Mouse (Mus musculus) adrenal gland, postnatal 4 days (tissue): ENCODE measurements around the gene Impdh2. TPM values are rescaled to one million over a fixed set of nuclear protein-coding genes. Genes with fewer than 3 reads are reported as not detected.

Experiments used
- DNase-seq, 2 experiments: peaks; one replicate each; pipeline ENCODE4 v3.0.0; 2021 to 2022; ENCODE audit warnings: low spot score in 2 of 2, mixed read lengths in 2 of 2
- total RNA-seq, 2 experiments: library from RNA; stranded (reverse); gene quantifications; 2 replicates each; pipeline ENCODE4 v1.2.3; 2021

Gene Impdh2
- total RNA-seq, 2 experiments from 2014 or later, result 105 to 106 TPM

DNA sequence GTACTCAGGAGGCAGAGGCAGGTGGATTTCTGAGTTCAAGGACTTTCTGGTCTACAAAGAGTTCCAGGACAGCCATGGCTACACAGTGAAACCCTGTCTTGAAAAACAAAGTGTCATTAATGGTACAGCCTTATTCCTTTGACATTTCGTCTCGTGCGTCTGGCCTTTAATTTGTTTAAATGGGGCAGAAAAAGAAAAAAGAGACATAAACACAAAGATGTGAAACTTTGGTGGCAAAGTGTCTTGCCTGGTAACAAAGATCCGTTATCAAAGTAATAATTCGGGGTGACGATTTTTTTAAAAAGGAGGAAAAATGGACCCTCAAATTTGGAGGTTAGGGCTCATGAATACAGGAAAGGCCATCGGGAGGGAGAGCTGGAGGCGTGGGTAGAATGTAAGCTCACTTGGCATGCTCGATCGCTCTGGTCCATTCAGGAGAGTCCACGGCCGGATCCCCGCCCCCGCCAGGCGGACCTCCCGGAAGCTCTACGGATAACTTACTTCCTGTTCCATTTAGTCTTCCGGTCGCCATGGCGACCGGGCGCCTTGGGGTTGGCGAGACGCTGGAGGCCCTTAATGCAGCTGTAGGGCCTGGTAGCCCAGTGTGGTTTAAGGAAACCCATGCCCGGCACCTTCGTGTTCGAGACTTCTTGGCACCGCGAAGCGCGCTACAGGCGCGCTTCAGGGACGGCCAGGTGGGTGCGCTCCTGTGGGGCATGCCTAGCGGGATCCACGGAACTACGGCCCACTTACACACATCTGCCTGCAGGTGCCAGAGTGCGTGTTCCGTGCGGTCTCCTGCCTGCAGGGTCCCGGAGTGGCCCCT is 9.5 kb downstream of the Impdh2 start, which contains the start of gene Dalrd3:
TSS of gene Dalrd3 (plus strand) at position 506 of the 826 bp plus-strand sequence.
- DNase-seq, result peak; percentile 76 to 80

DNA sequence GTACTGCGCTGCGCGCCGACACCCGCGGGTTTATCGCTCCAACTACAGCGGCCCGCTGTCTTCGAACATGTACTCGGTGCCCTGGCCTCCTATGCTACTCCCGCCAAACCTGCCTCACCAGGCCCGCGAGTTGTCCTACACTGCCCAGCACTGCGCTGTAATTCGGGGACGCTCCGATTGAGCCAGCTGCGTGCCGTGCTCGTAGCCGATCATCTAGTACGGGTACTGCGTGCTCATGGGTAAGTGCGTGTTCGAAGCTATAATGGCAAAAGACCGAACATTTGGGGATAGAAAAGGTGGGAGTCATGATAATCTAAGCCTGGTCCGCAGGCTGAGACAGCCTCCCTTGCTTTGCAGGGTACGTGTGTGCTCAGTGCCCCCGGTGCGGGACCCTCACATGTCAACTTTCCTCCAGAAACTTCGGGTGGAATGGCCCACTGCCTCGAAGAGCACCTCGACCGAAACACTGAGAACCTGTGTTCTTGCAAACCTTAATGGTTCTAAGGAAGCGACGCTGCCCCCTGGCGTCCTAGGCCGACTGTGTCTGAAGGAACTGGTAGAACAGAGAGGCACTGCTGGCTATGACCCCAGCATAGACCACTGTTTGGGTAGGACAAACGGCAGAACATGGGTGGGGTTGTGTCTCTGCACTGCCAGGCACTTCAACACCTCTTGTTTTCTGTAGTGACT is 10.3 kb downstream of the Impdh2 start:
- peak in 1 of 2 experiments; percentile 71 for DNase-seq

DNA sequence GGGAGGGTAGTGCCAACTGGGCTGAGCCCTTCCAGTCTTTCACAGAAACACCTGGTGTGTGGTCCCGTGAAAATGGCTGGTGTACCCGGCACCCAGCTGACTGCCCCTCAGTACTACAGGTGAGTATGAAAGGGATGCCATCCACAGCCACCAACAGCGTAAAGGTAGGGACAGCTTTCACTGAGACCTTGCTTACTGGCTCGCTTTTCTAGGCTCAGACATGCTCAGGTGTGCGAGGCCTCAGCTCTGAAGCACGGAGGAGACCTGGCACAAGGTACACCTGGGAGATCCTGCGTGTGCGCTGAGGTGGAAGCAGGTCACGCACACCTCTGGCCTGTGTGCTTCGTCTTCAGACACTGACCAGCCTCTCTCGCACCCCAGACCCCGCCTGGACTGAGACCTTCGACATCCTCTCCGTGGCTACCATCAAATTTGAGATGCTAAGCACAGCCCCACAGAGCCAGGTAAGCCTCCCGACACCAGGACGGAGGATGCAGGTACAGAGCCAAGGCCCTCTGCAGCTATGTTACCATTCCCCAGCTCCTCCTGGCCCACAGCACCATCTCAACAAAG is 11.4 kb downstream of the Impdh2 start:
- no peak for DNase-seq

DNA sequence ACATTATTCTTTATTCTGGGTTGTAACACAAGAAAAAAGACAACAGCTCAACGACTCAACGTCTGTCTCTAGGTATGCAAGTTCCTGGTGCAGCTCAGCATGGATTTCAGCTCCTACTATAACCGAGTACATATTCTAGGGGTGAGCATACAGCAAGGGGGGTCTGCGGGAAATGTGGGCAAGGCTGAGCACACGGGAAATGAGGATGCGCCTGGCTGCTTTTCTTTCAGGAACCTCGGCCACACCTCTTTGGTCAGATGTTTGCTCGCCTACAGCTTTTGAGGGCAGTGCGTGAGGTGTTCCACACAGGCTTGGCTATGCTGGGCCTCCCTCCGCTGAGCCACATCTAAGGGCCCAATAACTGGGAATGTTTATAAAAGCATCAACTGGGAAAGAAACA is 12.2 kb downstream of the Impdh2 start:
- no peak for DNase-seq

DNA sequence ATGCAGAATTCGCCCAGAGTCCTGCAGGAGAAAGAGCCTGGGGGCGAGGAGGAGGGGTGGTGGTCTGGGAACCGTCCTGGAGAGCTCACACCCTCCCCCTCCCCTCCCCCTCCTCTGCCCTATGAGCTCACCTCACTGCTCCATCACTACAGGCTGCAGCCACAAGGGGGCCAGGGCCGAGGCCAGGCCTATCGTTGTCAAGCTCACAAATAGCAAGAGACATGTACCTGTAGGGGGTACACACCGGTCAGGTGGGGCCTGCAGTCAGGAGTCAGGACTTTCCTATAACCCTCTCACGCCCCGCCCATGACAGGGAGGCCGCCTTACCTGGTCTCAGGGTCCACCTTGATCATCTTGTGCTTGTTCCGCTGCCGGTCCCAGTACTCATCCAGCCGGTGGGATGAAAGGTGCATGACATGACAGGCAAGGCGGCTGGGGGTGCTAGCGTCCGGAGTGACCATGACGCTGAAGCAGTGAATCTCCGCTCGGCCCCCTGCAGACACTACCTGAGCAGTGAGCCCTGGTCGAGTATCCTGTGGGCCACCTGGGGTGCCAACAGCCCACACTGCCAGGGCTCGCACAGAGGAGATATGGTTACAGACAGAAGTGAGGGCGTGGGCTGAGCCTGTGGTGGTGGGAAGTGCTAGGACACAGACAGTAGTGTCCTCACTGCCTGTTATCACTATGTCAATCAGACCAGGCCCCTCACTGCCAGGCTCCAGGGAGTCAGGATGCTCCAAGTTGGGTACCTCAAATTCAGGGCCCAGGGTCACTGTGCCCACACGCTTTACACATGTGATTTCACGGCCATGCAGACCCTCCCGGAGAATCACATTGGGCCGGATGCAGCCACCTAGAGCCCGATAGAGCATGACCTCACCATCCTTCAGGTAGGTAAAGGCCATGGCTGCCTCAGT is 13.9 kb downstream of the Impdh2 start:
- DNase-seq, result peak in 1 of 2 experiments; percentile 43

DNA sequence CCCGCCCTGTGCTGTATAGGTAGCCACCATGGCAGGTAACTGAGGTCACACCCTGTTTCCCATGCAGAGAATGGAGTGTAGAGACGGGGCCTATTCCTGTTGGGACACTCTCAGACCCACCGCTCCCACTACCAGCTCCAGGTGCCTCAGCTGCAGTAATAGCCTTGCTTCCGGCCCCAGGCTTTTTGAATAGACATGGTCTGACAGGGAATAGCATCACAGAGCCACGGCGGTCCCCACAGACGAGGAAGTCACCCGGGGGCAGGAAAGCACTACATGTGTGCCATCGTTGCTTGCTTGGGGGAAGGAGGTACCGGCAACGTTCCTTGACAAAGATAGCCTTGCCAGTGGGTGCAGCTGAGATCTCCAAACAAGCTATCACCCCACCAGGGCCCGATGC is 14.8 kb downstream of the Impdh2 start:
- DNase-seq, result no peak

DNA sequence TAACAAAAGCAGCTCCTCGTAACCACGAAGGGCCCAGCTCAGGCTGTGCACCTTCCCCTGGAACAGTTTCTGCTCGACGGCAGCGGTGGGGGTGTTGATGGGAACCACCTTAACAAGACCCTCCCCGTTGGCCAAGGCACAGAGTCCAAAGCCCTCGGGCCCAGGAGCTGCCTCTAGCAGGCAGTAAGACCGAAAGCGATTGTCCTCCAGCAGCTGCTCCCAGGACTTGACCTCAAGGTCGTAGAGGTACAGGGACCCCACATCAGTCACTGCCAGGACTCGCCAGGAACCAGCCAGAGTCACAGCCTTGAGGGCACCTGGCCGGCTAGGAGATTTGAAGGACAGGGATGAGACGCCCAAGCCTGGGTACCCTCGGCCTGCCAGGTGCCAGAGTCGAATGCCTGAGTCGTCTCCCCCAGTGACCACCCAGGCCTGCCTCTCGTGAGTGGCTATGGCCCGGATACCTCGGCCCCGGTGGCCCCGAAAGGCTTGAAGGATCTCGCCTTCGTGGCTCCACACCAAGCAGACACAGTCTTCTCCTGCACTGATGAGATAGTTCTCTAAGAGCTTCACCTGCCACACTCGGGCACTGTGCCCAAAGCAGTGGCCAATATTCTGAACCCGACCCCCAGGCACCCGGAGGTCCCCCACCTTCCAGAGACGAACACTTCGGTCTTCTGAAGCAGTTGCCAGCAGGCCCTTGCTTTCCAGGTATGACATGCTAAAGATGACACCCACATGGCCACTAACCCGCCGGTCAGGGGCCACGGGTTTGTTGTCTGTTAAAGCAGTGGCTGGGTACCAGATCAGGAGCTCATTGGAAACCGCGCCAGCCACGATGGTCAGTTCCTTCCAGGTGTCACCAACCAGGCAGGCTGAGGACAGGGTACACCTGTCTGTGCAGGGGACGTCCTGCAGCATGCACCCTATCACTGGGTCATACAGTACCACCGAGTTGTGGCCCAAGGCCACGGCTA is 15.5 kb downstream of the Impdh2 start:
- no peak for DNase-seq

DNA sequence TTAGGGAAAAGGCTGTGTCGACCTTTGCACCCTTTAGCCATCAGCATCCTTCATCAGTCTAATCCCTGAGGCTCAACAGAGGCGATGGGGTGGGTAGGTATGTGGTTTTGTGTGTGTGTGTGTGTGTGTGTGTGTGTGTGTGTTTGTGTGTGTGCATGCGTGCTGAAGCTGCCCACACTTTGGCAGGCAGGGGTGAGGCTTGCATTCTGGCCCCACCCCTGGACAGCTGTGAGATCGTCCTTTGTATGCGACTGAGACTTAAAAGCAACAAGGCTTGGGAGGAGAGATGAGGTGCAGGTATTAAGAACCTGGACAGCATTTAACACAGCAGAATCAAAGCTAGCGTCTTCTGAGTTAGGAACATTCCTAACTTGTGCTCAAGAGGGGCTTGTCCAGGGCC is 16.9 kb downstream of the Impdh2 start:
- no peak for DNase-seq

DNA sequence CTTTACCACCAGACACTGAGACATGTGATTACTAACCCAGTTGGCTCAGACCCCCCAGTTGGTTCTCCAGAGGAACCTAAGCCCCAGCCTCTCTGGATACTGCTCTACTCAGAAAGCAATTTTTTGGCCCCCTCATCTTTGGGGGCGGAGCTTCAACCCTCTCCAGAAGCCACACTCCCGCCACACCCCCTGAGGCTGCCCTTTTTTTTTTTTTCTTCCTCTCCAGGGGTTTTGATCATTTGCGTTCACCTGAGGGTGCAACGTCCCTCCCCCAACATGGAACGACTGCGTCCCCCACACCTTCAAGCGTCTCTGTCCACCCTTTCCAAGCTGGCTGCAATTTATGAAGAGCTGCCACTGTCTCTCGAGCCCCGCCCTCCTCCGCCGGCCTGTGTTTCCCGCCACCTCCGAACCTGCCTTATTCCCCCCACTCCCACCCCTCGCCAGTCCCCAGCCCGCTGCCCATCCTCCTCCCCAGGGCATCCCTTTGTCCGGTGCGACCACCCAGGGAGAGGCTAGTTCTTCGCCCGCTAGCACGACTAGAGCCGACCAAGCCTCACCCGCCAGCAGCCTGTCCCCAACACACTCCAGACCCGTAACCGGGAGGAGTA is 18.0 kb downstream of the Impdh2 start:
- peak in 1 of 2 experiments; percentile 24 for DNase-seq

DNA sequence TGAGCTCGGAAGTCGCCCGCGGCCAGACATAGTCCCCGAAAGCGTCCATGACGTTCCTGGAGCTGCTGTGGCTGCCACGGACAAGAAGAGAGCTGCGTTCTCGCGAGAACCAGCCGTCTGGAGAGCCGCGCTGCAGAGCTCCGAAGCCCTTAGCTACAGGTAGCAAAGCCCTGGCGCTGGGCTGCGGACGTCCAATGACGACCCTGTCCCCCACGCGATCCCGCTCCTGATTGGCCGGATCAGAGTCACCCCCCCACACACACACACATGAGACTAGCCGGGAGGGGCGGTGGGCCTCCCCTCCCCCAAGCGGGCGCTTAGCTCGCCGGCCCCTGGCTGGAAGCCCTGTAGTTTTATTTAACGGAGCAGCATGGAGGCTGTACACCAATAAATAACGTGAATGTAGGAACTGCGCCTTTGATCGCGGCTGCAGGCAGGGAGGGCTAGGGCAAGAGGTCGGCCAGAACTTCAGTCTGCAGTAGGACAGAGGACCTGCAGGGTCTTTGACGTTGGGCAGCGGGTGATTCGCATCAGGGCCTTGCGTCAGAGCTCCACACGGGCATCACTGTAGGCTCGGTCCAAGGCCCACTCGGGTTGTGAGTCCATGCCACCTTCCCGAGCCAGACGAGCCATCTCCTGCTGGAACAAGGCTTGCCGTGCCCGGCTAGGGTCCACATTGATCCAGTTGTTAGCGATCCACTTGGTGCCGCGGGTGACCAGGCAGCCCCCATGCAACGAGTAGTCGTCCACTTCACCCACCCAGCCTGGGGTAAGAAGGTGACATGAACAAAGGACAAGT is 18.7 kb downstream of the Impdh2 start, which contains the start of gene Wdr6:
TSS of gene Wdr6 (minus strand) at position 195 of the 799 bp plus-strand sequence.
- DNase-seq, result peak; percentile 85 to 87

DNA sequence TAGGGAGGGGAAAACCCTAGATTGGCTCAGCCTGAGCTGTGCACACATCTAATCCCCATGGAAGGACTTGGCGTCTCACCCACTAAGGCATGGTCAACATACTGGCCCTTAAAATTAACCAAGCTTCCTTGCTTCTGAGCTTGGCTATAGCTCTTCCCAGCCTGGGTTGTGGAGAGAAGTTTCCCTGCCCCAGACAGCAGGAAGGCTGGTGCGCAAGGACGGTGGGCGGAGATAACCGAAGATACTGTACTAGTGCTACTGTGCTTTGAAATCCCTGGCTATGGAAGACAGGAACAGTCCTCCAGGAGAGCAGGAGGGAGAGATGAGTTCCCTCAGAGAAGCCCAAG is 19.2 kb downstream of the Impdh2 start:
- no peak for DNase-seq

DNA sequence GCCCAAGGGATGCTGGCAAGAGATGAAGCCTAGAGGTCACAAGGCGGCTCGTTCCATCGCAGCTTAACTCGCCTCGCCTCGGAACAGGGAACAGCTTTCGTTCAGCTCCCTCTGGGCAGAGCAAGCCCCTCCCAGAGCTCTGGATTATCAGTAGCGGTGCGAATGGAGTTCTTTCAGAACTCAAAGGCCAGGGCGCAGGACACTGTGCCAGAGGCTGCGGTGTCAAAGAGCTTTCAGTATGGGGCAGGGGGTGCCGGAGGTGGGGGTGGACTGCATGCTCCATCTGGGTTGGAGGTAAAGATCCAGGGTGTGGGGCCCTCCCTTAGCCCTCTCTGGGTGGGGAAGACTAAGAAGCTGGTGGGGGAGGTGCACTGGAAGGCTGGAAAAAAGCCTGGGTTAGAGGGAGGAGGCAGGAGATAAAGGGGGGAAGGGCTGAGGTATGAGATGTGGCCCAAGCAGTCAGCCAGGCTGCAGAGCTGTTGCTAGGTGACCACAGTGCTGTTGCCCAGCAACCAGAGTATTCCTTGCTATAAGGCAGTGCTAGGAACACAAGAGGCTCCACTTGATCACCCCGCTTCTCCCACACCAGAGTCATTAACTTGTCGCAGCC is 27.6 kb downstream of the Impdh2 start:
- DNase-seq, result peak in 1 of 2 experiments; percentile 36

DNA sequence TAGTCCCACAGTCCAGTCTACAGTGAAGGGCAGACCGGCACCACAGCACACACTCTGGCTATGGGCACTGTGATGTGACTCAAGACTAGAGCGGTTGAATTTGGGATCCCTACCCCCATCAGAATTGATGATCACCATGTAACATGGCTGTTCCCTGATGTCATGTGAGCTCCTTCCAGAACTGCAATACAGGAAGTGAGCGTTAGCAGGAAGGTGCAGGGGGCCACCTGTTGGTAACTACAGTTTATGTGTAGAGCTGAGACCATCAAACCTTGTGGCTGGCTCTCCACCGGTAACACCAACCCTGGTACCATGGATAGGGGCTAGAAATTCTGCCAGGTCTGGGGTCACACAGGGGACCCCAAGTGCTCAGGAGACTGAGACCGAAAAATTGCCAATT is 29.1 kb downstream of the Impdh2 start:
- DNase-seq, result no peak

DNA sequence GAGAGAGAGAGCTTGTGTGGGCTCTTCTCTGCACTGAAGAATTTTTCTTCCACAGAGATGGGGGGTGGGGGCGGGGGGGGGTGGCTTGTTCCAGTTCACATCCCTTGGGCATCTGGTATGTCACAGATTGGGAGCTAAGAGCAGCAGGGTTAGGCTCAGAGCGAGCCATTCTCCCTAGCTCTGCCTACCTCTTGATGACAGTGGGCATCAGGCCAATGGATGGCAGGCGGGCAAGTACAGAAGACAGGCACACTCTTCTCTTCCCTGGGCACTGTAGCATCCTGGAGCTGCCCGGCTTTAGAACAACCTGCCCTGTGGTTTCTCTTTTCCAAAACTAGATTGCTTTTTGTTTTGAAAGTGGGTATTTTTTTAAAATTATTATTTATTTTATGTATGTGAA is 31.4 kb downstream of the Impdh2 start:
- DNase-seq, result no peak

DNA sequence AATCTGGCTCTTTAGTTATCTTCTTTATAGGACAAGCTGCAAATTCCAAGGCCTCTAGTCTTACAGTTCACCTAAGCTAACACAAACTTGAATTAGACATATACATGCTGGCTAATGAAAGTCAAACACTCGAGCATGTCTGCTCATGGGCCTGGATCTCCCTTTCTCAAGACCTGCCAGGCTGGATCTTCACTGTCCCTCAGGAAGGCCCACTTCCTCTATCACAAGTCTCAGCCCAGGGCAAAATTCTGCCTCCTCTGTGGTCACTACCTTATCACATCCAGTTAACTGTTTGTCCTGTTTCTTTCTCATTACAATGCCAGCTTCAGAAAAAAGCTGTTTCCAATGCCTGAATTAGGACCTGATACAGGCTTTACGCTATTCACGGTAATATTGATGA is 34.3 kb downstream of the Impdh2 start:
- no peak for DNase-seq

DNA sequence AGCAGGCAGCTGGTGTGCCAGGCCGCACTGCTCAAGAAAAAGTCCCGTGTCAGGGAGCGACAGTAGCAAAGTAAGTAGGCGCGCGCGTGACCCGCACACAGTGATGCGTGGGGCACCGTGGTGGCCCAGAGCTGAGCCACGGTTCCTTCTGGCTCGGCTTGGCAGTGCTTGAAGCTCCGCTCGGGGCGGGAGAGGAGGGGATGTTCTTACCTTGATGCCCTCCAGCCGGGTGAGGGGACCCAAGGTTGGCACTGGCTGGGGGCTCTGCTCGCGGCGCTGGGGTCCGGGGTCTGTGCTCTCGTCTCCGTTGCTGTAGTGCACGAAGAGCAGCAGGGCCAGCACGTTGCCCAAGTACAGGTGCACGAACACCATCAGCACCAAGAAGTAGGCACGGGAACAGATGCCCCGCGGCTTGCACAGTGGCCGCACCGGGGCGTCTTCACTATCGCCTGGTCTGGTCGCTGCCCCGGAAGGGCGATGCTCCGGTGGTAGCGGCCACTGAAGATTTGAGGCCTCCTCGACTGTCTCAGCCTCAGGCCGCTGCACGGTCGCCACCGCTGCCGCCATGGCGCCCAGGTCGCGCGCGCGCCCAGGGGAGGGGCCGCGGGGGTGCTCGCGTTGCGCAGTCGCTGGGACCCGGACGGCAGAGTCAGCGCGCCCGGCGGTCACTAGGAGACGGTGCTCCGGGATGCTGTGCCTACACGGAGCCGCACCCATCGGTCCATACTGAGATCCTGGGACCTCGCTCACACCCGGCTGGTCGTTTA is 37.1 kb downstream of the Impdh2 start, which contains the start of gene P4htm:
TSS of gene P4htm (minus strand) at position 670 of the 767 bp plus-strand sequence.
- DNase-seq, result peak in 1 of 2 experiments; percentile 32

DNA sequence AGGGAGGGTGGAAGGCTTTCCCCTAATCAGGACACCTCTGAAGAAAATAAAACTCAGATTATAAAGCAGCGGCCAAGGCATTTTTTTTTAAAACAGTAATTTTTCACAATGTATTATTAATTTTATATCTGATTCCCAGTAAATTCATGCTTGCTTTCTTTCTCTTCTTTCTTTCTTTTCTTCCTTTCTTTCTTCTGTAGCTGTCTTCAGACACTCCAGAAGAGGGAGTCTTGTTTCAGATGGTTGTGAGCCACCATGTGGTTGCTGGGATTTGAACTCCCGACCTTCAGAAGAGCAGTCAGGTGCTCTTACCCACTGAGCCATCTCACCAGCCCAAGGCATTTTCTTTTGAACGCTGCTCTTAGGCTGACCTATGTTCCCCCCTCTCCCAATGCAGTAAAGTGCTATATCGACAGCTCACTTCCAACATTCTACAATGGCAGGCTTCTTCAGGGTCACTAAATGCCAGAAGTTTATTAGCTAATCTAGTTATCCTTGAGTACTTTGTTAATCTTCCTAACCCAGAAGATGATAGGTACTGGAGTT is 39.0 kb downstream of the Impdh2 start:
- no peak for DNase-seq
